Mouse (Mus musculus): ENCODE measurements at regions not wholly inside any gene's neighbourhood (a gene's known extent, or its start where the extent isn't known, plus 50 kb on each side); places are given as distances from the start of the nearest gene placed in this dataset.

DNA sequence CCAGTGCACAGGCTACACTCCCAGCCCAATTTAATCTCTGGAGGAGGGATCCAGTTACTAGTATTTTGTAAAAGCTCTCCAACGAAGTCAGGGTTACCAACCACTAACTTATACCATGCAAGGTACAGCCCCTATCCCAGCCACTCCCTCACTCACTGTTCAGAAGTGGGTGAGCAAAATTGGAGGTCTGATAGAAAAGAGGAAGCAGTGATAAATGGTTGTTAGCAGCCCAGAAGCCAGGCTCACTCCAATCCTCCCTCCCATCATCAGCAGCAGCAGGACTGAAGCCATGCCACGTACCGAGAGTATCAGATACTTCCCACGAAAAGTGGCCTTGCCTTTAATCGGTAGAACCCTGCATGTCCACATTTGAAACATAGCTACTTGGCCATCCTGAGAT is 86.1 kb downstream of the Efnb1 start:
- Histone ChIP-seq H3K4me3 (ENCODE audit: low read depth, low read length) (no peak overlapping the region), H3K4me2 (ENCODE audit: low read depth, low read length) (no peak overlapping the region), H3K27ac (ENCODE audit: low read length) (no peak overlapping the region), H3K36me3 (ENCODE audit: control insufficient read depth, insufficient read depth) (no peaks in the 10 kb centered on the region), H3K9ac (ENCODE audit: low read depth, low read length) (no peak overlapping the region), H3K27me3 (ENCODE audit: control insufficient read depth, insufficient read depth, low read depth, low read length) (peaks cover 12% of the 10 kb centered on the region), H3K9me3 (replicated peaks; ENCODE audit: control insufficient read depth, low read length) (no peaks in the 10 kb centered on the region), H3K4me1 (ENCODE audit: control insufficient read depth, low read depth, low read length) (no peaks in the 10 kb centered on the region)
- WGBS (ENCODE audit: insufficient replicate concordance): 42% methylated on average over 5 of the region's 5 CpGs
- no peak for ATAC-seq (ENCODE audit: low read depth)

DNA sequence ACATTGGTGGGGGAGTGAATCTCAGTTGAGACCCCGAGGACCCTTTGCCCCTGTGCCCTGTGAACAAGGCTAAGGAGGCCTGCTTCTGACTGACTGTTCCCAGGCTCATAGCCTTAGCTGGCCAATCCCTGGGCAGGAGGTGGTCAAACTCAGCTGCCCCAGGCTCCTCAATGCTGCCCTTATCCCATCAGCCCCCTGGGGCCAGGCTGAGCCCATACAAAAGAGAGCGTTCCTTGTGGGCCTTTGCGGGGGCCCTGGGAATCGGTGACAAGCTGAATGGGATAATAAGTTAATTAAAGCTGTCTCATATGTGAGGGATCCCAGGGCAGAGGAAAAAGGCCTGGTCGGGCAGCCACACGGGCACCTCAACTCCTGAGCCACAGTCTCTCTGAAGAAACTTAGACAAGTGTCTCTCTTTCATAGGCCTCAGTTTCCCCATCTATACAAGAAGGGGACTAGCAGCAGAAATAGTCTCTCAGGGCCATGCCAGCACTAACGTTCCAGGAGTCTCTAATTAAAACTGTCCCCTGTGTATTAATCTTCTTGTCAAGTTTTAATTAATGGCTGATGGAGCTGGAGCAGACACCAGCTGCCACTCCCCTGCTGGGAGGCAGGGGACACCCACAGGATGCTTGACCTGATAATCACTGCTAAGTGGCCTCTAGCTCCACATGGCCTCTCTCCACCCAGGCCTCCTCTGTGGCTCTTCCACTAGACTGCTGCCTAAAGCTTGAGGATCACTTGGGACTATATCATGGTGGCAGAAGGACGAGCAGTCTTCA is 84.9 kb downstream of the Efnb1 start:
- ATAC-seq (ENCODE audit: low read depth): no peak
- WGBS (ENCODE audit: insufficient replicate concordance): 57% methylated on average over 8 of the region's 8 CpGs
- Histone ChIP-seq H3K9me3 (replicated peaks; ENCODE audit: control insufficient read depth, low read length) (no peaks in the 10 kb centered on the region), H3K27me3 (ENCODE audit: control insufficient read depth, insufficient read depth, low read depth, low read length) (peaks cover 18% of the 10 kb centered on the region), H3K4me1 (ENCODE audit: control insufficient read depth, low read depth, low read length) (no peaks in the 10 kb centered on the region), H3K9ac (ENCODE audit: low read depth, low read length) (no peak overlapping the region), H3K36me3 (ENCODE audit: control insufficient read depth, insufficient read depth) (no peaks in the 10 kb centered on the region), H3K27ac (ENCODE audit: low read length) (no peak overlapping the region), H3K4me3 (ENCODE audit: low read depth, low read length) (no peak overlapping the region), H3K4me2 (ENCODE audit: low read depth, low read length) (no peak overlapping the region)

DNA sequence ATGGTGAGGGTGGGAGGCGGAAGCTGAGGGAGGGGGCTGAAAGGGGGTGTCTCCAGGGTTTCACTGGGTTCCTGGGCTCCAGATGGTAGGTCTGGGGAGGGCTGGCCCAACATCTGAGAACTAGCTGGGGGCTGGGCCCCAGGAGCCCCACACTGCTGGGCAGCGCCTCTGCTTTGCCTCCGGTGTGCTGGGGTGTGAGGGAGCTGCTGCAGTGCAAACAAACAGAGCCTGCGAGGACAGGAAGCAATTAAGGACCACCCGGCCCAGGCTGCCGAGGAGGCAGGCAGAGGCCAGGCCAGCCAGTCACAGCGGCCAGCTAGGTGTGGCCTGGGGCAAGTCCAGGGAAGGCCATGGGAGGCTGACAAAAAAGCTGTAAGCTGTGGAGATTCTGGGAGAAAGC is 82.3 kb downstream of the Efnb1 start:
- Histone ChIP-seq H3K4me2 (ENCODE audit: low read depth, low read length) (no peak overlapping the region), H3K27me3 (ENCODE audit: control insufficient read depth, insufficient read depth, low read depth, low read length) (peaks cover 18% of the 10 kb centered on the region), H3K27ac (ENCODE audit: low read length) (no peak overlapping the region), H3K4me1 (ENCODE audit: control insufficient read depth, low read depth, low read length) (no peaks in the 10 kb centered on the region), H3K9me3 (replicated peaks; ENCODE audit: control insufficient read depth, low read length) (no peaks in the 10 kb centered on the region), H3K36me3 (ENCODE audit: control insufficient read depth, insufficient read depth) (no peaks in the 10 kb centered on the region), H3K4me3 (ENCODE audit: low read depth, low read length) (no peak overlapping the region), H3K9ac (ENCODE audit: low read depth, low read length) (no peak overlapping the region)
- 50% methylated on average over 7 of the region's 7 CpGs for WGBS (ENCODE audit: insufficient replicate concordance)
- ATAC-seq (ENCODE audit: low read depth): no peak

DNA sequence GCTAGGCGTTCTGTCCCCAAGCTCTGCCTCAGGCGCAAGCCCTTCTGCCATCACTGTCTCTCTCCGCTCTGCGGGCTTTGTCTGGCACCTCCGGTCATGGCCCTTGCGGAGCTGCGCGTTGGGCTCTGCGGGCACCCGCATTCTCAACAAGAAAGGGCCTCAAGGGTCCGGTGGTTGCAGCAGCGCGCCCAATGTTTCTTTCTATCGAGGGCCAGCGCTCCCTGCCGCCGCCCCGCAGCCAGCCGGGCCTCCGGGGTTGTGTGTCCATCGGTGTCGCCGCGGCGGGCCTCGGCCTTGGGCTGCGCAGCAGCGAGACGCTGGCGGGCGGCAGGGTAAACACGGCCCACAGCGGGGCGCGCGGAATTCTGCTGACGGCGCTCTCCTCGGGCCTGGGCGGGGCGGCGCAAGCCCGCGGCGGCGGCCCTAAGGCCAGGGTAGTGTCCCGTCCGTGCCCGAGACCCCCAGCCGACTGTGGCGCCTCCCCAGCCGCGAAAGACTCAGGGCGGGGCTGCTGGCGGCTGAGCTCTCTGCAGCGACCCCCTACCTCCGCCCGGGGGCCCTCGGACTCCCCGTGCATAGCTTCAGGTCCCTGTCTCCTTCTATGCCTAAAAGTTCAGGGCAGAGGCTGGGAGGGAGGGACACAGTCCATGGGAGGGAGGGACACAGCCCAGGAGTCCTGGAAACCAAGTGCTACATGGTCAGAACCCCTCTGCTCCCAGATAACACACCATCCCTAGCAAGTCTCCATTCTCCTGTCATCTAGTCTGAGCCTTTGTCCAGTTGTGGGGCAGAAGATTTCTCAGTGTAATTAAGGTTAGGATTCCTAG is 80.9 kb downstream of the Efnb1 start:
- peak overlapping the region; percentile 29 for H3K4me3 ChIP-seq (ENCODE audit: low read depth, low read length)
- ATAC-seq (ENCODE audit: low read depth): peak; percentile 62
- no peak overlapping the region for H3K9ac ChIP-seq (ENCODE audit: low read depth, low read length)
- no peaks in the 10 kb centered on the region for H3K4me1 ChIP-seq (ENCODE audit: control insufficient read depth, low read depth, low read length)
- no peak overlapping the region for H3K27ac ChIP-seq (ENCODE audit: low read length)
- no peaks in the 10 kb centered on the region for H3K36me3 ChIP-seq (ENCODE audit: control insufficient read depth, insufficient read depth)
- no peaks in the 10 kb centered on the region for H3K9me3 ChIP-seq (replicated peaks; ENCODE audit: control insufficient read depth, low read length)
- 25% methylated on average over 57 of the region's 60 CpGs for WGBS (ENCODE audit: insufficient replicate concordance)
- peak overlapping the region; percentile 39 for H3K4me2 ChIP-seq (ENCODE audit: low read depth, low read length)
- H3K27me3 ChIP-seq (ENCODE audit: control insufficient read depth, insufficient read depth, low read depth, low read length): peaks cover 18% of the 10 kb centered on the region

DNA sequence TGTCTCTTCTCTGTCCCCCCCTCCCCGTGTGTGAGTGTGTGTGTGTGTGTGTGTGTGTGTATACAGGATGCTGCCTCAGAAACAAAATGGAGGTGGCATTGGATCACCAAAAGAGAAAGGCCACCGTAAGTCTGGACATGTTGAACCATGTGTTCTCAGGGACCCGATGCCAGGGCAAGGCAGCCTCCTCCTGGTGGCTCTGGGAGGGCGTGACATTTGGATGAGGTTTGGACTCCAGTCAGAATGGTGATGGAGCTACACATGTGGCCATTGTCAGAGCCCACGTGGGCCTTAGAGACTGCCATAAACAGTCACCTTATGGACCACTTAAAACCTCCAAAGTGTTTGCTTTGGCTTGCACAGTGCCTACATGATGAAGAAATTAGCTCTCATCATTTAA is 80.0 kb downstream of the Efnb1 start:
- peaks cover 18% of the 10 kb centered on the region for H3K27me3 ChIP-seq (ENCODE audit: control insufficient read depth, insufficient read depth, low read depth, low read length)
- no peak overlapping the region for H3K9ac ChIP-seq (ENCODE audit: low read depth, low read length)
- ATAC-seq (ENCODE audit: low read depth): no peak
- no peaks in the 10 kb centered on the region for H3K36me3 ChIP-seq (ENCODE audit: control insufficient read depth, insufficient read depth)
- H3K4me1 ChIP-seq (ENCODE audit: control insufficient read depth, low read depth, low read length): no peaks in the 10 kb centered on the region
- 53% methylated on average over 5 of the region's 5 CpGs for WGBS (ENCODE audit: insufficient replicate concordance)
- H3K4me3 ChIP-seq (ENCODE audit: low read depth, low read length): no peak overlapping the region
- H3K27ac ChIP-seq (ENCODE audit: low read length): no peak overlapping the region
- no peak overlapping the region for H3K4me2 ChIP-seq (ENCODE audit: low read depth, low read length)
- no peaks in the 10 kb centered on the region for H3K9me3 ChIP-seq (replicated peaks; ENCODE audit: control insufficient read depth, low read length)

DNA sequence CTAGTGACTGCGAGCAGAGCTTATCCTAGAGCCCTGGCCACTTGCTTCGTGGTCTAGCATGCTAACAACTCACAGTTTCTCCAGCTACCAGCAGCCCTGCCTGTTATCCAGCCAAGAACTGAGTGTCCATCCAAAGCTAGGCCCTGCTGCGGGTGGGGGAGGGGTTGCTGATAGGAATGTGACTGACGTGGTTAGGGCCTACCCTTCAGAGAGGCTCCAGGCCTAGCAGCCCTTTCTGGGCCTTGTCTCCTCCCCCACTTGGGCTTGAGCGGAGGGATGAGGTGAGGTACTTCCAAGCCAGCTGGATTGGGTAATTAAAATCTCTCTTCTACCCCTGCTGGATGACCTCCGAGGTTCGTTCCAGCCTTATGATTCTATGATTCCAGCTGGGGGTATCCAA is 79.2 kb downstream of the Efnb1 start:
- peaks cover 18% of the 10 kb centered on the region for H3K27me3 ChIP-seq (ENCODE audit: control insufficient read depth, insufficient read depth, low read depth, low read length)
- no peaks in the 10 kb centered on the region for H3K9me3 ChIP-seq (replicated peaks; ENCODE audit: control insufficient read depth, low read length)
- H3K27ac ChIP-seq (ENCODE audit: low read length): no peak overlapping the region
- H3K9ac ChIP-seq (ENCODE audit: low read depth, low read length): no peak overlapping the region
- H3K4me1 ChIP-seq (ENCODE audit: control insufficient read depth, low read depth, low read length): no peaks in the 10 kb centered on the region
- no peak overlapping the region for H3K4me3 ChIP-seq (ENCODE audit: low read depth, low read length)
- H3K36me3 ChIP-seq (ENCODE audit: control insufficient read depth, insufficient read depth): no peaks in the 10 kb centered on the region
- no peak overlapping the region for H3K4me2 ChIP-seq (ENCODE audit: low read depth, low read length)
- no peak for ATAC-seq (ENCODE audit: low read depth)
- WGBS (ENCODE audit: insufficient replicate concordance): 61% methylated on average over 7 of the region's 7 CpGs

DNA sequence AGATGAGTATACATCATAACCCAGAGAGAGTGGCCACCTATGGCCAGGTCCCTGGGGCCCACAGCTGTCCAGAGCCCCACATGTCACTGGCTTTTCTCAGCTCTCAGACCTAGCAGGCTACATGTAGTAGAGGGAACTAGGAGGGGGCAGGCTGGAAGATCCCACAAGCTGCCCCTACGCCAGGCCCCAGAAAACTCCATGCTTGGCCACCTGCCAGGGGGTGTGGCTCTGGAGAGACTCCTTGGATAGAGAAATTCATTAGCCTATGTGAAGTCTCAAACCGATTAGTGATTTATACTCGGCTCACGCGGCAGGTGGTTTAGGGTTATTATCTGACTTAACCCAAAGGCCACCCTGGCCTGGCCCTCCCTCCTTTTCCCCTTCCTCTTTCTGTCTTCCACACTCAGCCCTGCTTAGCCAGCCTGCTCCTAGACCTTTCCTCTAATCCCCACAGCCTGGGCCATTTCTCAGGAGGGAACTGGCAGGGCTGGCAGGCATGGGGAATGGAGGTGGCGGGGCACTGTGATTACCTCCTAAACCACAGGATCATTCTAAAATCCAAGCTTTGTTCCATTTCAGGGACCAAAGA is 77.7 kb downstream of the Efnb1 start:
- Histone ChIP-seq H3K27ac (ENCODE audit: low read length) (no peak overlapping the region), H3K27me3 (ENCODE audit: control insufficient read depth, insufficient read depth, low read depth, low read length) (peaks cover 18% of the 10 kb centered on the region), H3K9ac (ENCODE audit: low read depth, low read length) (no peak overlapping the region), H3K4me2 (ENCODE audit: low read depth, low read length) (no peak overlapping the region), H3K36me3 (ENCODE audit: control insufficient read depth, insufficient read depth) (no peaks in the 10 kb centered on the region), H3K9me3 (replicated peaks; ENCODE audit: control insufficient read depth, low read length) (no peaks in the 10 kb centered on the region), H3K4me3 (ENCODE audit: low read depth, low read length) (no peak overlapping the region), H3K4me1 (ENCODE audit: control insufficient read depth, low read depth, low read length) (no peaks in the 10 kb centered on the region)
- ATAC-seq (ENCODE audit: low read depth): no peak
- WGBS (ENCODE audit: insufficient replicate concordance): 47% methylated on average over 6 of the region's 6 CpGs

DNA sequence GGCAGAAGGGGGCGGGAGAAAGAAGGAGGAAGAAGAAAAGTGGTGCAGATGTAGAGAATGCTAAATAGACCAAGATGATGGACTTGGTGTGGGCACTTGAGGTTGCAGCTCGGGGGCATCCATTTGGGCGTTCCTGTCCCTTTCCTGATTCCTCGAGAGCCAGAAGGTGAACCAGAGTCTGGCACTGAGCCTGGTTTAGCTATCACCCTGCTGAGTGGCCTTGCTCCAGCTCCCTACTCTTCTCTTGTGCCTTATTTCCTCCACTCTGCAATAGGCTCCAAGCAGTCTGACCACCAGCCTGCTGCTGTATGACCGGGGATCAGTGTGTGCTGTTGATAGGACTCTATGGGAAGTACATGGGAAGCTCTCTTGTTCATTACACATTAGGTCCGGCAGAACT is 68.1 kb downstream of the Efnb1 start:
- no peak overlapping the region for H3K27ac ChIP-seq (ENCODE audit: low read length)
- H3K4me2 ChIP-seq (ENCODE audit: low read depth, low read length): no peak overlapping the region
- WGBS (ENCODE audit: insufficient replicate concordance): 61% methylated on average over 6 of the region's 6 CpGs
- peaks cover 3% of the 10 kb centered on the region; the same call in 1 of the 2 replicates for H3K27me3 ChIP-seq (ENCODE audit: control insufficient read depth, insufficient read depth, low read depth, low read length)
- no peaks in the 10 kb centered on the region for H3K36me3 ChIP-seq (ENCODE audit: control insufficient read depth, insufficient read depth)
- no peak overlapping the region for H3K9ac ChIP-seq (ENCODE audit: low read depth, low read length)
- H3K4me1 ChIP-seq (ENCODE audit: control insufficient read depth, low read depth, low read length): no peaks in the 10 kb centered on the region
- no peak for ATAC-seq (ENCODE audit: low read depth)
- H3K4me3 ChIP-seq (ENCODE audit: low read depth, low read length): no peak overlapping the region
- no peaks in the 10 kb centered on the region for H3K9me3 ChIP-seq (replicated peaks; ENCODE audit: control insufficient read depth, low read length)

DNA sequence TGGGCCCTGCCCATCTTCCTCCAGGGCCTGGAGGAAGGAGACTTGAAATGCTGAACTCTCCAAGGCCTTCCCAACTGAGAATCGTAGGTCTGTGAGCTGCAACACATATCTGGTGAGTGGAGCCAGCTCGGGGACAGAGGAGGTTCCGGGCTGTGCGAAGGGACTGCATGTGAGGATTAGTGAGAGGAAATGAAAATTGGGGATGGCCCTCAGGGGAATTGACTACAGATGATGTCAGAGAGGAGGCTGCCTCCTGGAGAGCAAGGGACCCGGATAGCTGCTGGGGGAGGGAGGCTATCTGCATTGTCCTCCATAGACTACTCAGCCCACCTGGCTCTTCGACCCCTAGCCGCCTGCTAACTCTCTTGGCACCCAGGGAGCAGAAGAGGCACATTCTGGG is 65.2 kb downstream of the Efnb1 start:
- Histone ChIP-seq H3K27ac (ENCODE audit: low read length) (no peak overlapping the region), H3K4me3 (ENCODE audit: low read depth, low read length) (no peak overlapping the region), H3K4me1 (ENCODE audit: control insufficient read depth, low read depth, low read length) (no peaks in the 10 kb centered on the region), H3K4me2 (ENCODE audit: low read depth, low read length) (no peak overlapping the region), H3K9ac (ENCODE audit: low read depth, low read length) (no peak overlapping the region), H3K27me3 (ENCODE audit: control insufficient read depth, insufficient read depth, low read depth, low read length) (peaks cover 4% of the 10 kb centered on the region; the same call in 1 of the 2 replicates), H3K36me3 (ENCODE audit: control insufficient read depth, insufficient read depth) (no peaks in the 10 kb centered on the region), H3K9me3 (replicated peaks; ENCODE audit: control insufficient read depth, low read length) (no peaks in the 10 kb centered on the region)
- ATAC-seq (ENCODE audit: low read depth): no peak
- 56% methylated on average over 7 of the region's 7 CpGs for WGBS (ENCODE audit: insufficient replicate concordance)
